Mouse (Mus musculus) urinary bladder, postnatal 14 days (tissue): ENCODE results near the gene Serpina16.
A peak's percentile ranks its signal among the peaks of the same experiment; 100 is the strongest.
"Not testable (repeated sequence)": the region's sequence is repeated elsewhere in the genome, so short reads cannot be mapped to it uniquely, and the experiment has no call there.

Experiments
- DNase-seq: peaks from one replicate; pipeline ENCODE4 v3.0.0; 2021; ENCODE audit warnings: low spot score

Serpina16 gene

DNA sequence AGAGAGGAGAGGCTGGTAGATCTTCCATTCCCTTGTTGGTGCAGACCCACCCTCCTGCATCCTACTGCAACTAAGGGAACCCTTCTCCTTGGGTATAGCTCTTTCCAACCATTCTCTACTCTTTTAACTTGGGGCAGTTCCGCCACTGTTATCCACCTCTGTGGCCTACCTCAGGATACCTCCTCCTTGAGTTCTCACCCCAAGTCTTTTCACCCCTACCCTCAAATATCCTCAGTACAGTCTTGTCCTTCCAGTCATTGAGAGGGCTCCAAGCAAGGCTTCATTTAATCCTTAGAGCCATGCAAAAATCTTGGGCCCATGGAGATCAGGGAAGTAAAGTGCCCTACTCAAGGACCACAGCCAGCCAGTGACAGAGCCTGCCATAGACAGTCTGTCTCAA lies at the start of gene Serpina16:
Gene Serpina16, minus strand, starts transcription at position 101 of the 400 bp plus-strand sequence.
- no peak for DNase-seq

DNA sequence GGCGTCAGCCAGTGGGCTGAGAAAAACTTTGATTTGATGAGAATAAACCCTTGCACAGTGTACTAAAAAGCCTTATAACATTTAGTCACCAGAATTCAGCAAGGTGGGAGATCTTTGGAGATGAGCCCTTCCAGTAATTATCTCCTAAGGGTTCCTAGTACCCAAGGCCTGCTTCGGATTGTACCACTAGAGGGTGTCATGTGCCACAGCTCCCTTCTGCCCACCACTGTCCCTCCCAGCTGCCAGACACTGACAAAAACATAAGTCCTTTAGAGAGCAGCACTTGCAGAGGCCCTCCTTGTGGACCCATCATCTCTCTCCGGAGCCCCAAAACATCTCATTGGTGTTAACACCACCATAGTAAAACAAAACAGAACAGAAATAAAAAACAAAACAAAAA lies 35.6 kb upstream of the Serpina16 start:
- no peak for DNase-seq

DNA sequence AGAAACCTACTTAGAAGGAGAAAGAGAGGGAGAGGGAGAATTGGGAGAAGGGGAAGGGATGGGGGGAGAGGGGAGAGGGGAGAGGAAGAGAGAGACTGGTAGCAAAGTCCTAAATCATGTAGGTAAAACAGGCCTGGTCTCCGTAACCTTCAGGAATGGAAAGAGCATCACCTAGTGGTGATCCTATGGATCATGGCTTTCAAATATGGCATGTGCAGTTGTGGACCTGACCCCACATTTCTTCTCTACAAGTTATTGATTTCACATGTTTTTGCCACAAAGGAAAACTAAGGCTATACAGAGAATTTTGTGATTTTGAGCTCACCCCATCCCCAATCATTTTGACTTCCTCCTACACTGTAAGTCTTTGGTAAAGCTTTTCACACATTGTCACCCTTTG lies 34.5 kb upstream of the Serpina16 start:
- no peak for DNase-seq

DNA sequence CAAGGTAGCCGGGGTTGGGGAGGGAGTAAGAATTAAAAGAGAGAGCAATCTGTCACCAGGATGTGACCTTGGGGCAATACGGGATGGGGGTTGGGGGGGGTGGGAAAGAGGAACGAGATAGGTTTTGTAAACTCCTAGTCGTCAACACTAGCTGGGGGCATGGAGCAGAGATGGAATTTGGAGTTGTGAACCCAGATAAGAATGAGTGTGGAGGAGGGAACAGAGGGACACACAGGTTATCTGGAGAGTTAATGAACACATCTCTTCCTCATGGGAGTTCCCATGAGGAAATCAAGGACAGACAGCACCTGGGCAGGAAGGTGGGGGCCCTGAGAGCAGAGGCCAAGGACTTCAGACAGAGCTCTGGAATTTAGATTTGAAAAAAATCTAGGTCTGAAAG lies 30.2 kb upstream of the Serpina16 start:
- no peak for DNase-seq

DNA sequence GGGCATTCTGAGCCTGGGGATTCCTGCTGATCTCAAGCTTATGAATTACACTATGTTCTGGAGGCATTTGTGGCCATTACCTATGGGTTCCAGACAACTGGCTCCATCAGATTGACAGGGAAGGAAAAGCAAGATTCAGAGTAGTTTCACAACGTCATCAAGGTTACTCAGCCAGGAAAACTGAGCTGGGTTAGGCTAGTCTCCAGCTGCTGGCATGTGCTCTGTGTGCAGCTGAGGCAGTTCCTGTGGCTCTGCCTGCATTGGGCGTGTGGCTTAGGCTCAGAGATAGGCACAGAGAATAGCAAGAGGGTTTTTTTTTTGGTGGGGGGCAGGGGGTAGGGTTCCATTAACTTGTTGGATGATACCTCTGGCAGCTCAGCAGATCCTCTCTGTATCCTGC lies 29.6 kb upstream of the Serpina16 start:
- no peak for DNase-seq

DNA sequence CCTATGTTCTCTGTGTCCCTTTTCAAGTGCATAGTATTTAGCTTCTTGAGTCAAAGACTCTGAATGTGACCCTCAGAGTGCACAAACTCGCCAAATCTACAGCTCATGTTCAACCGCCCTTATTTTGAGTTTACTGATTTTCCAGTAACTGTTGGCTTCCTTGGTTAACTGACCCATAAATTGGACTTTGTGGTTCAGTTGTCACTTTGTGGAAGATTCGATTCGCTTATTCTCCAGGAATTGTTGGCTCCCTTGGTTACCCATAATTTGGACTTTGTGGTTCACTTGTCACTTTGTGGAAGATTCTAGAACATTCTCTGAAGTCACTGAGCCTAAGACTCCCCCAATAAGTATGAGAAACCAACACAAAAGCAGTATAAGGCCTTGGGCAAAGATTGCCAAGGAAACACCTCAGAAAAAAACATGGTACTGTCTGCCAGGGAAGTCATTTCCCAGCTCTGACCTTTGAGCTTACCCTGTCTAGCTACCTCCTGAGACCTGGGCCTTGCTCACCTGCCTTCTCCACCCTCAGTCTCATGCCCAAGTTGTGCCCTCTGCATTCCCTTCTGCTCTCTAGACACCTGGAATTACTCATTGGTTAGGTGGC lies 24.3 kb upstream of the Serpina16 start:
- no peak for DNase-seq

DNA sequence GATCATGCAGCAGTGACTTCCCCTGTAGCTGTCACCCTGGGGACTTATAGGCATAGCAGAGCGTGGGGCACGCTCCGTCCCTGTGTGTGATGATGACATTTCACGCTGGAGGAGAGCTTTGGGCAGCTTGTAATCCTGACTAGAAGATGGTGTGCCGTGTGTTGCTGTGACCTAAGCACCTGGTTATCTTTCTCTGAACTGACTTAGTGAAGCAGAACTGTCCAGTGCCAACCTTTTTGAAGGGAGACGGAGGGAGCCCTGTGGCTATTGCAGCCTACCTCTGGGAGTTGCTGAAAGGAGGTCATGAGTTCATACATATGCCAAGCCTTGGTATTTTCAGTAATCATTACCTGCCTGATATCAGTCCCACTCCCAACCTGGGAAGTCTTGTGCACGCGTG lies 19.5 kb upstream of the Serpina16 start, which contains the start of gene Serpina1f:
Gene Serpina1f, minus strand, starts transcription at position 101 of the 400 bp plus-strand sequence.
- no peak for DNase-seq

DNA sequence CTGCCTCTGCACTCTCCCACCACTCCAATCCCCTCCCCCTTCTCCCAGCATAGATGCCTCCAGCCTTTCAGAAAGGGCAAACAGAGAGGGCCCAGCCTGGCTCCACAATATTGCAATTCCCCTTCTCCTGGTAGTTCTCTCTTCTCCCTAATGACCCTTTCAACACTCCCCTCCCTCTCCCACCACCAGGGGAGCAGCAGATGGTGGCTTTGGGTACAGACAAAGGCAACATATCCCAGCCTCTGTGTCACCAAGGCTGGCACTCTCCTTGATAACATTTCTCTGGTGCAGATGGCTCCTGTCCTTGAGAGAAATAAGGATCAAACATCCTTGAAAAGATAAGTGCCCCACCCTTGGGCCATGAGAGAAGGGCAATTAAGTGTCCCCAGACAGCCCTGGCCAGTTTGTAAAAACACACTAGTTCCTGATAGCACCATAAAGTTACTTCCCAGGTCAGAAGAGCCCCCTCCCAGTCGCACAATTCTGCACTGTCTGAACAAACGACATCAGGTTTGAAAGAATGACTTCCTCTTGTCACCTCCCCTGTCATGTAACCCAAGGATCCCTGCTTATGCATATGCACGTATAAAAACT lies 12.4 kb upstream of the Serpina16 start:
- no peak for DNase-seq

DNA sequence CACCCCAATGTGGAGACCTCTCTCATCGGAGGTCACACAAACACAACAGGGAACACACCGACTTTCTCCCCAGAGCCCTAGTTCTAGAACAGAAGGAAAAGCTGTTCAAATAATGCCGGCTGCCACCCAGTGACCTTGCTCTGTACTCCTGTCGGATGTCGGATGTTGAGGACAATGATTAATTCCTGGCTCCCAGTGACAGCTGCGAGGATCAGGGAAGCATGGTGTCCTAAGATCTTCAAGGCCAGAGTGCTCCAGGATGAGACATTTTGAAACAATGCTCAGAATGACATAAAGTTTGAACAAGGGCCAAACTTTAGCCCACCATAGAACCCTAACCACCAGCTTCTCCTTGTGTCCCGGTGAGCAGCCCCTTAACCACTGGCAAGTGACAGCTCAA lies 11.1 kb upstream of the Serpina16 start:
- DNase-seq = no peak

DNA sequence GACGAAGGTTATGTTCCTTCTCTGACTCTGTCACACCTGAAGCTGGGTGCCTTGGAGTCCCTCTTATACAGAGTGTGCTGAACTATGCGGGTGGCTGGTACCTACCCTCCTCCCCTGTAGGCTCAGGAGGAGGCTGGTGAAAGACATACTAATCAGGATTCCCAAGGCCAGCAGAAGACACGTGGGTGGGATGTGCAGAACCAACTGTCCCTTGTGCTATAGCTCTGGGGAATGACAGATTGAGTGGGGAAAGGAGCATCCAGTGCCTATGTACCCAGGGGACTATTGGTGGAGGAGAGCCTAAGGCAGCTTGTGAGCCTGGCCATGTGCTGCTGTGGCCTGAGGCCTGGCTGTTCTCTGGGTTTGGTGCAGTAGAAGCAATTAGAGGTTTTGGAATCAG lies 10.1 kb upstream of the Serpina16 start:
- no peak for DNase-seq

DNA sequence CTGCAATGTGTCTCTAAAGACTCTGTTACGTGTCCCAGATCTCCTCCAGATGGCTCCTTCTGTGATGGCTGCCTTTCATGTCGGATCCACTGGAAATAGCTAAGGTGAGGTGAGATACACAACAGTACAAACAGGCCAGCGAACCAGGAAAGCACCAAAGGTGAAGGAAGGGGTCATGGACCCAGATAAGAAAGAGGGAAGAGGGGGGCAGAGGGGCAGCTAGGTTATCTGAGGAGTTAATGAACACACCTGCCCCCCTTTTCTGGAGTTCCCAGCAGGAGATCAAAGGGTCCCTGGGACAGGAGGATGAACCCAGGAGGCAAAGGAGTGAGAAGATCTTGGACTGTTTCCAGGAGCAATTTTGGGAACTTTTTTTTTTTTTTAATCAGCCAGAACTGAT lies 9.4 kb upstream of the Serpina16 start:
- DNase-seq = no peak

DNA sequence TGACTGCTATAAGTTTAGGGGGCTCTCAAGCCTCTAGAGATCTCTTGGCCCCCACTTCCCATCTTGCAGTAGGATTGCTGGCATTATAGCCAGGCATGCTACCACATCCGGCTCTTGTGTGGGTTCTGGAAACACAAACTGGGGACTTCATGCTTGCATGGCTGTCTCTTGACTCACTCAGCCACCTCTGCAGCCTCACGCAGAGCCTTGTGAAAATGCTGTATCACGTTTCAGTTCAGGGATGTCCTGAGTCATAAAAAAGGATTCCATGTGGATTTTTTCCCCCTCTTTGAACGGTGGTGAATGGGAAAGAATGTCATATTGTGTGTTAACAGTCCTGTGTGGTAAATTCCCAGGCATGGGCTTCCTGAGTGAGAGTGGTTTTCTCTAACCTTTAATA lies 7.8 kb upstream of the Serpina16 start:
- no peak for DNase-seq

DNA sequence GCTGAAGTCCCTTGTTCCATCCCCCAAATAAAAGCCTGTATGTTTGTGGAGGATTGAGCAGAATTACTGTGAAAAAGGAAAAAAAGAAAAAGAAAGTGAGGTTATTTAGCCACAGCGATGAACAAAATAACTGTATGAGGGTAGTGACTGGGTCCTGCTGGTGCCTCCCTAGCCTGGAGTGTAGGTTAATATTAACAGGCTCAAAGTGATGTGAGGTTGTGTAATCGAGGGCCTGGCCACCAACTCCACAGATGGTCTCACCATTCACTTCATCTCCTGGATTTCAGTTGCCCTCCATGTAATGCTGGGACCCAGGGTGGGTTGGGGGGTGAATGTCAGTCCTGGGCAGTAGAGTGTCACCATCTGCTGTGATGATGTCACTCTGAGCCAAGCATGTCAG lies 5.8 kb upstream of the Serpina16 start:
- no peak for DNase-seq

DNA sequence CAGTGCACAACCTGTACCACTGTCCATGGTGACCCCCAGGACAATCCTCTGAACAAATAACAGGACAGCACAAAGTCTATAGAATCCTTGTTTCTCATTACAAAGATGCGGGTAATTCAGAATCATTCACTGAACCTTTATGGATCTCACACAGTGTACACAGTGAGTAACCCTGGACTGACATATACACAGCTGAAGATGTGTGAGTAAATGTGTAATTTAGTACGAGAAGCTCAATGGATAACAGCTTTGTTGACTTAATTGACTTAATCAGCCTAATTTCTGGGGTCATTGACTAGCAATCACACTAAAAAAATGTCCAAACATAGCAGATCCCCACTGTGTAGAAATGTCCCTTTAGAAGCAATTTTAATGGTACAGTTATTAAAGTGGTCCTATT lies 5.2 kb upstream of the Serpina16 start:
- DNase-seq = no peak

DNA sequence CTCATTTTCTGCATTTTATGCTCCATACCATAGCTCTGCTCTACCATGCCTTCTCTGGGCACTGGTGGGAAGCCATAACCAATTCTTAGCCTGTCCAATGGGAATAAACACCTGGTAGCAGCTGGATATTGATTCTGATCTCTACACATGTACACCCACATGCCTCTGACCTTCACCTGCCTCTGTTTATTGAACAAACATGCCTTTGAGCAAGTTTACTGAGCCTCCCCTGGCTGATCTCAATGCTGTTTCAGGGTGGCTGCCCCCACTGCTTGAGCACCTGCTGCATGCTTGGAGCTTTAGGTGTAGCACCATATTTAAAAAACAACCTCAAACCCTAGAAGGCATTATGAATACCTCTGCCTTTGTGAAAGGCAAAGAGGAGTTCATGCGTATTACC lies 3.9 kb upstream of the Serpina16 start:
- not testable (repeated sequence) for DNase-seq

DNA sequence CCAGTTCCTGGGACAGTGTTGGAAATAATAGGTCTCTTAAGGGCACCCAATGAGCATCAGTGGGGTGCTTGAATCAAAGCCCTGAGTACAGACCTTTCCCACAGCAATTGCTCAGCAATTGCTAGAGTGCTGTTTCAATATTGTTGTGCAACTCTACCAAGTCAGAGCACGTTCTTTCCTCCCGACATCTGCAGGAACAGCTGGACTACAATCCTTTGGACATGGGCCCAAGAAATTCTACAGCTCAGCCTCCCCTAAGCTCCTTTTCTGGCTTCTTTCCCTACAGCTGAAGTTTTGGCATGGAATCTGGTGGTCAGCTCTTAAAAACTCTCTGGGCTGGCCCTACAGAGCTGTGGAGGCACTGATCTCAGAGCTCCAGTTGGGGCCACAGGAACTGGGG lies 2.8 kb downstream of the Serpina16 start:
- DNase-seq = peak; percentile 8

DNA sequence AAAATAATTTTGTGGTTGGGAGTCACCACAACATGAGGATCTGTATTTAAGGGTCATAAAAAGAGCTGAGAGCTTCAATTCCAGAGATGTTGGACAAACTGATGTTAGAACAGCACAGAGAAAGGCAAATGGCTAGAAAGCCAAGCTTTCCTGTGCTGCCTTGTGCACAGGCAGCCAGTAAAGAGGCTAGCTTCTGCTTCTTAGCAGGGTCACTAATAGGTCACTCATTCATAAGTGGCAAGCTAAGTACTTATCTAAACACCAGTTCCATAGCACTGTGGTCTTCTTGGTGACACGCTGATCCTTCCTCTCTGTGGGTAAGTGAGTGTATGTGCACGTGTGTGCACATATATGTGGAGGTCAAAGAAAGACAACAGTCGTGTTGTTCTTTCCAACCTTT lies 4.5 kb downstream of the Serpina16 start:
- DNase-seq = no peak

DNA sequence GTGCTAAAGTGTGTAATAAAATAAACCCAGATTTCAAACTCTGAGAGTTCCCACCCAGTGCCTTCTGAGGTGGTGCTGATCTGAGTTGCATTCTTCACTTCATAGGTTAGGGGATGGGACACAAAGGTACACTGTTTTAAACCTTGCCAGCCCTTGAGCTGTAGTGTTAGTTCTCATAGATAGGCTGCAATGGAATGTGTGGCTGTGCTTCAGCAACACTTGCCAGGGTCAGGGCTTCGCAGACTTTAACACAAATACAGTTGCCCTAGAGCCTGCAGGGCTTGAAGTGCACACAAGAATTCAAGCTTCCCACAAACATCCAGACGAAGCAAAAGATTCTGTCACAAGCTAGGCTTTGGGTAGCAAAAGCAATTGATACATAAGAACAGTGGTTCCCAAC lies 5.0 kb downstream of the Serpina16 start:
- DNase-seq = no peak

DNA sequence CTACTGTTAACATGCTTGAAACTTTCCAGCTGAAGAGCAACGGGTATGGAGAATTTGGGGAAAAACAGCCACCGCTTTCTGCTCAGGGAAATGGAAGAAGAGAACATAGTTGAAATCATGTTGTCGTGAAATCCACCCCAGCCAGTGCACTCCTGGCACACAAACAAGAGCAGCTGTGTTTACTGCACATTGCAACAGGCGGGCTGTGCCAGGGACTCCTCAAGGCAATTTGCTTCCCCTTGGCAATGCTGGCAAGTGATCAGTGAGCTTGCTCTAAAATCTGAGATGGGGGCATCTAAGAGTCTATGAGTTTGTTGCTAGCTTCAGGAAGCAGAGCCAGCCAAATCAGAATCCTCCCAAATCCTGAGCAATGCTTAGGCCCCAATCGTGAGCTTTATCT lies 5.6 kb downstream of the Serpina16 start:
- DNase-seq = no peak

DNA sequence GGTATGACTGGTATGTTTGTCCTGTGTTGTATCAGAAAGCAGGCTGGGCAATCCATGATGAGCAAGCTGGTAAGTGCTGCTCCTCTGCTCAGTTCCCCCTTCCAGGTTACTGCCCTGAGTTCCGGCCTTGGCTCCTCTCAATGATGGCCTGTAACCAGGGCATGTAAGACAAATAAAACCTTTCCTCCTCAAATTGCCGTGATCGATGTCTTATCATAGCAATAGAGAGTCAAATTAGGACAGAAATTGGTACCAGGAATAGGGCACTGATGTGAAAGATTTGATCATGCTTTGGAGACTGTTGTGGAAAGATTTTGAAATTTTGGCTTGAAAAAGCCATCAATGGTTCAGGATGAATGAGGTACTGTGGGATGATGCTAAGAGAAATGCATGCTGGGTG lies 10.7 kb downstream of the Serpina16 start:
- DNase-seq = no peak

DNA sequence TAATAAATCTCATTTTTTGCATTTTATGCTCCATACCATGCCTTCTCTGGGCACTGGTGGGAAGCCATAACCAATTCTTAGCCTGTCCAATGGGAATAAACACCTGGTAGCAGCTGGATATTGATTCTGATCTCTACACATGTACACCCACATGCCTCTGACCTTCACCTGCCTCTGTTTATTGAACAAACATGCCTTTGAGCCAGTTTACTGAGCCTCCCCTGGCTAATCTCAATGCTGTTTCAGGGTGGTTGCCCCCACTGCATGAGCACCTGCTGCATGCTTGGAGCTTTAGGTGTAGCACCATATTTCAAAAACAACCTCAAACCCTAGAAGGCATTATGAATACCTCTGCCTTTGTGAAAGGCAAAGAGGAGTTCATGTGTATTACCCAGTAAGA lies 13.9 kb downstream of the Serpina16 start:
- not testable (repeated sequence) for DNase-seq

DNA sequence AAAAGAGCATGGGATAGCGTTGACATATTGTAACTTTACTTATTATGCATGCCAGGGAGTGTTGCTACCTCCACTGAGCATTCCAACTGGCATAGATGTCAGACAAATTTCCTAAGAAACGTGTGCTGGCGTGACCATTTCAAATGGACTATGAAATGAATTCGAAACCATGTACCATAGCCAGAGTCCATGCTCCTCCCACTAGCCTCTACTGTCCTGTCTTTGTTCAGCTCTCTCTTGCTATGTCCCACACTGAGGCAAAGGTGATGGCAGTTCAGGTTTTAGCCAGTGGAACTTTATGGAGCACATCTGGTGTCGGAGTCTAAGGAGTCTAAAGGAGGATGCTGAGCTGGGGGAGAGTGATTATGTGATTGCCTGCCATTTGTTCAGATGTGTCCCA lies 15.9 kb downstream of the Serpina16 start:
- DNase-seq = no peak

DNA sequence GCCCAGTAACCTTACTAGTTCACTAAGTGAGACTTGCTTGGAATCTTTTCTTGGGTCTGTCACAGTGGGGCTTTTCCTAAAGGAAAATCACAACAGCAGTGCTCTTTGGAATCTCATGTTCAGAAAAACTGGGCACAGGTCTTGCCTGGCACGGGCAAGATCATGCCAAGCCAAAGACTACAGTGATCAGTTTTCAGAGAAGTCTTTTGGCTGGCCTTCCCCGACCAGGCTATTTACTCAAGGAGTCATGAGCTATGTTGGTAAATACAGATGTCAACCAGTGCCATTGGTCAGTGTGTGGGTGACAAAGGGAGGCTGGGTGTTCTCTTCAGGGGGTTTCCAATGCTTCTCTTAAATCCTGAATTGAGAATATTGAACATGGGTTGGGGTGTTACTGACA lies 16.8 kb downstream of the Serpina16 start:
- DNase-seq = no peak

DNA sequence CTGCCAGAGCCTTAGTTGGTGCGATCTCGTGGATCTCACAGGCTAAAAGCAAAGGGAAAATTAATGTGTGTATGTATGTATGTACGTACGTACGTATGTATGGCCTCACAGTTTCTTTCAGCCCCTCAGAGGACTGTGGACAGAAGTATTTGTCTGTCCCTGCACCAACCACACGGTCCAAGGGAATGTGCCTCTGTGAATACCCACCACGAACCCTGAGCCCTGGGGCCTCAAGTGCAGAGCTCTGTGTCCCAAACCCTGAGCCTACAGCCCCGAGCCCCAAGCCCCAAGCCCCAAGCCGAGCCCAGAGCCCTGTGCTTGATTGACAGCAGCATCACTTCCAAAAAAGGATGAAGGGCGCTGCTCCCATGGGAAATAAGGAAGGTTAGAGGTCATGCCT lies 17.9 kb downstream of the Serpina16 start:
- DNase-seq = no peak
